Mouse (Mus musculus) cerebellum, adult 18-20 months (tissue): ENCODE results near the gene Ccdc191.

Experiments used
- DNase-seq, 2 experiments: peaks; one replicate each; pipeline ENCODE4 v3.0.0; 2021

Gene Ccdc191

GRCm38 (mm10) chr16:43932319-43932718, 42.7 kb downstream of the Ccdc191 start:
- no peak for DNase-seq

DNA sequence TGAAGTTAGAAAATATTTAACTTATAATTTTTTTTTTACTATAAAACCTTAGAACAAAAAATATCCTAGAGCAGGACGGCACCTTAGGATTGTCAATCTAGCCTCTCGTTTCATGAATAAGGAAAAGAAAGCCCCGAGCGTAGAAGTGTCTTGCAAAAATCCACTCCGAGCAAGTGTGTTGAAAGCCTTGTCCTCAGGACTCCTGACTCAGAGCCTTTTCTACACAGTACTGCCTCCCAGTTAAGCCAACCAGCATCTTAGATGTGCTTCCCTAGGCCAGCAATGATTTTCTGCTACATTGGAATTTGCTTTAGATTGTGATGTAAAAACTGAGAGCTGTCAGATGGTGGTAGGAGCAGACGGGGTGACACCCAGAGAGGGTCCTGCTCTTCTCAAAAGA, 43.4 kb downstream of the Ccdc191 start:
- no peak for DNase-seq

- DNase-seq: no peak
These were observed 45.3 kb downstream of the Ccdc191 start for GRCm38 (mm10) chr16:43934856-43935255.

DNA sequence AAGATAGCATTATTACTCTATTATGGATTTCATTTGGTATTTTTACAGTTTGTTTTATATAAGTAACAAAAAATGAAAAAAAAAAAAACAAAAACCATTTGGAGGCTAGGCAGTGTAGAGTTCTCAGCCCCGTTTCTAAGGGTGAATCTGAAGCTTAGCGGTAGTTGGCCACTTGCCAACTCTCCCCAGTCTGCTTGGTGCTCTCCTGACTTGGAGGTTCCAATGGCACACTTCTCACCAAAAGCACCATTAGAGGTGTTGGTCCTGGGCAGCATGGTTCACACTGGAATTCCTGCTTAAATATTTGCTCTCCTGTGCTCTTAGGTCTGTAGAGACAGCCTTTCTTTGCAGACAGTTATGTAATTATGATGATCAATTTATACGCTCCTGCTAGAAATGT, 45.8 kb downstream of the Ccdc191 start:
- DNase-seq: peak; percentile 32 to 39

- no peak for DNase-seq
These were observed 46.3 kb downstream of the Ccdc191 start for GRCm38 (mm10) chr16:43935892-43936291.

DNA sequence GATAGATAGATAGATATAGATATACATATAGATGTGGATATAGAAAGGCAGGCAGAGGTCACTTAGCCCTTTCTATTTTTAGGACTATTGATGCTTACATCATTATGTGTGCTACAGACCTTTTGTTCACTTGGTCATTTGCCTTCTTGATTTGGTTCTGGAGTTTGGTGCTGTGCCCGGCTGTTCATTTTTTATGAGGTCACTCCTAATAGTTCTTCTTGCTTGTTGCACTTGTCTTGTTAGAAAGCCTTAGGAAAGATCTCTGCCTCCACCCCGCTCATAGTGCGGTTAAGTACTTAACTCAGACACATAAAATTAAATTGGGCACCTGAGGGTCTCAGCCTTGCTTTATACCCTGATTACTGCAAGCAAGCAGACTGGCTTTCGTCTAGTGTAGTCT, 51.2 kb downstream of the Ccdc191 start:
- DNase-seq: no peak

DNA sequence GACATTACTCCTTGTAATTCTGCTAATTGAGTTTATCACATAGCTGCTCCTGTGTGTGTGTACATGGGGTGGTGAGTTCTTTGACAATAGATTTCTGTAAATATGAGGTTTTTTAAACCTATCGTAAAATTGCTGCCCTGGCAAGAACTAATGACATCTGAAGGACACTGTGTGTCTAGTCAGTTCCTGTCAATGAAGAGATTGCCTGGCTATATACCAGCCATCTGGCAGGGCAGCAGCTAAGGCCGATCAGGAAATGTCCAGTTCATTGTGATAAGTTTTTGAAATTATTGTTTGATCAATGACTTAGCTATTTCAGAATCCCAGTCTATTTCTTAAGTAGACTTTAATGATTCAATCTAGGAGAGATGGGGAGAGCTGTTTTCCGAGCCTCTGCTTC, 55.8 kb downstream of the Ccdc191 start:
- no peak for DNase-seq

- no peak for DNase-seq
These were observed 56.3 kb downstream of the Ccdc191 start for GRCm38 (mm10) chr16:43945869-43946268.

GRCm38 (mm10) chr16:43951591-43951990, 62.0 kb downstream of the Ccdc191 start:
- DNase-seq: no peak

GRCm38 (mm10) chr16:43954913-43955312, 65.3 kb downstream of the Ccdc191 start:
- no peak for DNase-seq

- no peak for DNase-seq
These were observed 68.4 kb downstream of the Ccdc191 start for GRCm38 (mm10) chr16:43958038-43958437.

DNA sequence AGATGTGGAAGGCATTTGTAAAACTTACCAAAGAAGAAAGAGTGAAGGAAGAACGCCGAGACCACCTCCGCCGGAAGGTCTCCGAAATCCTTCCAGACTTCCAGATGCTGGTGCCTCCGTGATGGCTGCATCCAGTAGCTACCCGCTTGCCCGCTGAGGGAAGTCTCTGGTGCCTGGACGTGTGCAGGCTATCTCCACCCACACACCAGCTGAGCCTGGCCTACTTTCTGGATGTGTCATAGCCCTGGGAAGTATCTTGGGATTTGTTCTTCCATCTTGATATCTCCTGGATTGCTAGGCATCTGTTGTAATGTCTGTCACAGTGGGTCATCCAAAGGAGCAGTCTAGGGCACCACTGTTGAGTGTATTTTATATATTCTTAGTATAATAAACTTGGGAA, 73.7 kb downstream of the Ccdc191 start:
- no peak for DNase-seq

DNA sequence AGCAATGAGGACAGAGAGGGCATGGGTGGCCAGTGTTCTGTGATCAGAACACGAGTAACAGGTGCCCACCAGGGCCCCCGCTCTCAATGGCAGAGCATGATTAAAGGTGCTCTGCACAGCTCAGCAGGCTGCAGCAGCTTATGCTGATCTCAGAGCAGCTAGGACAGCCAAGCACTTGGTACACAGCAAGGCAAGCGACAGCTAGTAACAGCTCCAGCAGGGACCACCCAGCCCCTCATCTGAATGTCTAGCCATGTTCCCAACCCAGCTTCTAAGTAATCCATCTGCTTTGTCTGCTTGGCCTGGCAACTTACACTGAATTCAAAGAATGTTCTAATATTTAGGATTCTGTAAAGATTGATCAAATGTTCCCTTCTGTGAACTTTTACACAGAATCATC, 74.2 kb downstream of the Ccdc191 start:
- DNase-seq: no peak

DNA sequence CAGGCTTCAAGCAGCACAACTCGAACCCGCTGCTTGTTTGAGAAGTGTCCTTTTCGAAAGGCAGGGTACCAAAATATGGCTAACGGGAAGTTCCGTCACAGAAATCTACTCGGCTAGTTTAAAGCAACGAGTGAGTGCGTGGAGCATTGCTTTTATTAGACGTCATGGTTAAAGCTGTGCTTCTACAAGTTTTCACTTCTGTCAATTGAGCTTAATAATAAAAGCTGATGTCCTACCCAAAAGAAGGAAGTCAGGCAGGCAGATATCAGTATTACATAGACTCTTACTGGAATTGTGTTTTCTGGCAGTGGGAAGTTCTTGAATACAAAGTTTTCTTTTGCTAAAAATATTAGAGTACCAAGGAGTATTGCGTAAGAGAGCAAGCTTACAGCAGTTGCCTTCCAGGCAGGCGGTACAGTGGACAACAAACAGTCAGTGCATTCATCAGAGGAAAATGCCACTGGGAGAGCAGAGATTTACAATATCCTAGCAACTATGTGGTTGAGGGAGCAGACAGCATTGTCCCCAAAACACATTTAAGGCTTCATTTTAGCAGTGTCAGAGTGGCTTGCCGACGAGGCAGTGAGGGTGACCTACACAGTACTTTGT, 76.3 kb downstream of the Ccdc191 start:
- no peak for DNase-seq

DNA sequence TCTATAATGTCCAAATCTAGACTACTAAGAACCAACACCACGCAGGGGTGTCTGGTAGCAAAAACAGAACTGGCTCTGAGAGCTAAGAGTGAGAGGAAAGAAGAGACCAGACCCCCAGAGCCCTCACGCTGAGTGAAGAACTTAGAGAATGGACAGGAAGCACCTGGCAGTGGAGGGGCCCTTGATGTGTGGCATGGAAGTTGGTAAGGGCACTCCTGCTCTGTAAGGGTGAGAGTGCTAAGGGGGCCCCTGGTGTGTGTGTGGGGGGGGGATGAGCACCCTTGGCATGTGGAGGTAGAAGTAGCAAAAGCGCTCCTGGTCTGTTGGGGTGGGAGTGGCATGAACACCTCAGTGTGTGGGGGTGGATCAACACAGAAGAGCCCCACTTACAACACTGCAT, 80.8 kb downstream of the Ccdc191 start:
- no peak for DNase-seq

GRCm38 (mm10) chr16:43971189-43971588, 81.6 kb downstream of the Ccdc191 start:
- DNase-seq: no peak

DNA sequence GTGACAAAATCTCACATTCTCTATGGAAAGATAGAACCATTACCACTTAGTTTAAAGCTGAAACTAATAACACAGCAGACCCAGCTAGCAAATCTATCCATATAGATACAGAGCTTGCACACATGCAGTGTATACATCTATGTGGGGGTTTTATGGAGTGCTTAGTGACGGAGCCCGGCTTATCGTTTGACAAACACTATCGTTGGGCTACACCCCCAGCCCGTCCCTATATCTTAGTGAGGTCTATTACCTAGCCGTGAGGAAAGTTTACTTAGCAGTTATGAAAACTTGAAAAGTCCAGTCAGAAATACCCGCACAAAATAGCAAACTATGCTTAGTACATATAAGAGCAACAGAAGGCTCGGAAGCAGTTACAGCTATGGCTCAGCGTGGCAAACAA, 82.1 kb downstream of the Ccdc191 start:
- no peak for DNase-seq

DNA sequence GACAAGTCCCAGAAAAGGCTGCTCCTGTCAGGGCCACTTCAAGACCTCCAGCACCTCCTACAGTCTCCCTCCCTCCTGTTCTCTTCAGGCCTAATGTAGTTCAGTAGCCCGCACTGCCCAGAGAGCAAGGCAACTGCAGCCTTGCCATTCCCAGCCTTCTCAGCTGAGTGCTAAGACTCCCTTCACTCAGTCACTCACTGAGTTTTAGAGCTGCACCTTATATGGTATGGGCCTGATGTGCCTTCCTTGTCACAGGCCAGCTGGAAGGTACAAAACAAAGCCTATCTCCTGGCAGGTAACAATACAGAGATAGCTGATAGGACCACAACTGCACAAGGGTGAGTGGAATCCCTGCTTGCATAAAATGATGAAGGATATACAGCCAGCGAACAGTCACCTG, 82.8 kb downstream of the Ccdc191 start:
- no peak for DNase-seq

DNA sequence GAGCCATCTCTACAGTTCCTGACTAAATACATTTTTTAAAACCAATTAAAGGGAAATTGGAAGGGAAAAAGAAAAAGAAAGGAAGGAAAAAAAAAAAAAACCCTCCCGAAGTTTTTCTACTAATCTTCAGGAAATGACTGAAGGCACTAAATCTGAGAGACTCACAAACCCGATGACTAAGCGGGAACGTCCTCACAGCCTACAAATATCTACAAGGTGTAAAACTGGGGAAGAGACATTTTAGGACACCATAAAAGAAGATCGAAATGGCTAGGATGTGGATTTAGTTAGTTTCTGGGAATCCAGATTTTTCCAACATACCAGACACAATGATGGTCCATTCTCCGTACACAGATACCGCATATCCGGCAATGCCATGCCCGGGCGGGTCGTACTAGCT, 83.5 kb downstream of the Ccdc191 start:
- DNase-seq: no peak

- DNase-seq: no peak
These were observed 84.1 kb downstream of the Ccdc191 start for GRCm38 (mm10) chr16:43973606-43974220.

DNA sequence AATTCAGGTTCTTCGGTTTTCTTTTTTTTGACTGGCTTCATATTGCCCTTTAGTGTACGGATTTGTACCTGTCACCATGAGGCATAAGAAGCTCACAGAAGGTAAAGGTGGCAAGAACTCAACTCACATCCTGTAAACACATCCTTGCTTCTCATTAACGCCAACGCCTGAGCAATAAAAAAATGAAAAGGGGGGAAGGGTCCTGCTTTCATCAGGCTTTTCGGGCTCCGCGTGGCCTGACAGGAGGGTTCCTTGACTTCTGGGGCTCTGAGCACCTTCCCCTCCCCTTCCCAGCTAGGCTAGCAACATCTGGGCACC, 89.4 kb downstream of the Ccdc191 start:
- no peak for DNase-seq

DNA sequence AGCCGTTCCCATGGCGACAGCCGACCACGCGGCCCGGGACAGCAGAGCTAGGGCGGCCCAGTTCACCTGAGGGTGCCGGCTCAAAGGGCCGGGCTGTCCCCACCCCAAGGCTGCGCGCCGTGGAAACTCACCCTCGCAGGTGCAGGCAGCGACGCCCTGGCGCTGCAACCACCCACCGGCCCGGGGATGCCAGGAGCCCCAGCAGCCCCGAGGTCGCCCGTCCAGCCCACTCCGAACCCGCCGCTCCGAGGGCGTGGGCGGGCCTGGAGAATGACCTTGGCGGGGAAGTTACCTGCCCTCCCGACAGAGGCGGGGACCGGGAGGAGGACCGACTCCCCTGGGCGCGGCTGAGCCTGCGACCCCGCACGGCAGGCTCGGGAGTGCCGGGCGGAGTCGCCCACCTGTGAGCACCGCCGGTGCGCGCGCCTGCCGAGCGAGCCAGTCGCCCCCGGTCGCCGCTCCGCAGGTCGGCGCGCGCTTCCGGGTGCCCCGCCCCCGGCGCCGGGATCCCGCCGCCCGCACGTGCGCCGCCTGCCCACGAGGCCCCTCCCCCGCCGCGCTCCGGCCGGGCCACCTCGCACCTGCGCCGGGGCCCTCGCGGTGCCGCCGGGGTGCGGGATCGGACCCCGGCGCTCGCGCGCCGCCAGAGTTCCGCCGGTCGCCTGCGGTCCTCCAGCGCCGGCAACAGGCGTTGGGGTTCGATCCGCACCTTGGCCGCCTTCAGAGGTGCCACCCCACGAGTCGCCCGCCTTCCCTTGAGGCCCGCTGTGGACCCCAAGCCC, 89.9 kb downstream of the Ccdc191 start, which contains the start of gene Zdhhc23:
Gene Zdhhc23, minus strand, starts transcription at position 464 of the 782 bp plus-strand sequence.
- DNase-seq: peak; percentile 23 to 53

DNA sequence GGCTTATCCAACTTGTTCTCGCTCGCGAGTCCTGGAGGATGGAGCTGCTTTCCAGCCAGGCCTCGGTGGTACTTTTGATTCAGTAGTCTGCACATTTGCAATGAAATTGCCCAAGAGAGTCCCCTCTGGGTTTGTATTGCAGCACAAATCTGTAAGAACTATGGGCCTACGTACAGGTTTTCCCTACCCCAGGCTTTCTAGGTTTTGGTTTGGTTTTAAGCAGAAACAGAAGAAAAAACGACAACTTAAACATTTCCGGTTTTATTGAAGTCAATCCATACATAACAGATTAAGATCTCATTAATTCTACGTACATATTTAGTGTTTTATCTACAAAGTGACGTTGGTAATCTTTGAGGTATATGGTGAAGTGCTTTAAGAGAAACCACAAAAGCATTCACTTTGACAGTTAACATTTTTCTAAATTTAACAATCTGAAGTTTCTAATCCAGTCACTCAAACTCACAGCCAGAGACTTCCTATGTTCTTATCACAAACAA, 90.6 kb downstream of the Ccdc191 start:
- DNase-seq: no peak

- DNase-seq: no peak
These were observed 96.7 kb downstream of the Ccdc191 start for GRCm38 (mm10) chr16:43986299-43986698.
